Mouse (Mus musculus) limb, embryonic 14.5 days (tissue): ENCODE data around the gene Lsm3. TPM values are rescaled to one million over a fixed set of nuclear protein-coding genes. Genes with fewer than 3 reads are reported as not detected.
"Not testable (repeated sequence)": the region's sequence is repeated elsewhere in the genome, so short reads cannot be mapped to it uniquely, and the experiment has no call there.

Source experiments
- ATAC-seq: fragments of 200-750 bp; cut with Nextera tagmentation; 2 replicates; pipeline ENCODE4 v1.8.0; 2017; ENCODE audit warnings: low read depth, moderate number of reproducible peaks, moderate TSS enrichment; ENCODE audit not compliant: low FRiP score
- DNase-seq: peaks from one replicate; pipeline ENCODE4 v3.0.0-alpha.2; 2015; ENCODE audit warnings: low spot score
- H3K27ac ChIP-seq: fragments of 300-500 bp; sonication (generic); replicated peaks from 2 replicates; pipeline ENCODE4 v1.5.1; 2014; ENCODE audit warnings: low read depth, mild to moderate bottlenecking, low read length, moderate library complexity, mixed read lengths
- H3K27me3 ChIP-seq: fragments of 300-500 bp; sonication (generic); 2 replicates; pipeline ENCODE4 v1.6.1; 2014; ENCODE audit warnings: low read length, mixed read lengths; ENCODE audit not compliant: control insufficient read depth, insufficient read depth
- H3K36me3 ChIP-seq: fragments of 300-500 bp; sonication (generic); 2 replicates; pipeline ENCODE4 v1.6.1; 2014; ENCODE audit warnings: mild to moderate bottlenecking, low read length, moderate library complexity, mixed read lengths; ENCODE audit not compliant: control insufficient read depth, insufficient read depth
- H3K4me1 ChIP-seq: fragments of 300-500 bp; sonication (generic); 2 replicates; pipeline ENCODE4 v1.6.1; 2014; ENCODE audit warnings: antibody characterized with exemption, low read length, mixed read lengths; ENCODE audit not compliant: control insufficient read depth, insufficient read depth
- H3K4me2 ChIP-seq: fragments of 300-500 bp; sonication (generic); replicated peaks from 2 replicates; pipeline ENCODE4 v1.6.1; 2014; ENCODE audit warnings: low read depth, mild to moderate bottlenecking, low read length, moderate library complexity; ENCODE audit not compliant: severe bottlenecking
- H3K4me3 ChIP-seq: fragments of 300-500 bp; sonication (generic); replicated peaks from 2 replicates; pipeline ENCODE4 v1.5.1; 2014; ENCODE audit warnings: low read length
- H3K9ac ChIP-seq: fragments of 300-500 bp; sonication (generic); 2 replicates; pipeline ENCODE4 v1.6.1; 2014; ENCODE audit warnings: mild to moderate bottlenecking, low read depth, low read length, moderate library complexity; ENCODE audit not compliant: severe bottlenecking
- H3K9me3 ChIP-seq: fragments of 300-500 bp; sonication (generic); 2 replicates; pipeline ENCODE4 v1.6.1; 2016; ENCODE audit warnings: low read length; ENCODE audit not compliant: control insufficient read depth
- POLR2A ChIP-seq: fragments of 200-500 bp; IDR thresholded peaks from 2 replicates; pipeline ENCODE4 v1.8.0; 2012; ENCODE audit warnings: inconsistent platforms, mild to moderate bottlenecking, moderate library complexity, borderline replicate concordance; ENCODE audit not compliant: insufficient read depth, insufficient read length; ENCODE audit errors: extremely low read depth
- WGBS: fragments of 180-500 bp; shearing (Covaris S2); extraction: QIAGEN DNeasy Blood & Tissue Kit; methylation state at CpG from one replicate; pipeline ENCODE4 v1.1.7; 2014; 5-methylcytosine and 5-hydroxymethylcytosine counted together
- polyA plus RNA-seq, 2 experiments: library from polyadenylated mRNA; depleted of rRNA in 1 of 2; stranded (reverse) in 1 of 2; unstranded in 1 of 2; fragments of >200 nt; fragmentation: Nextera tagmentation in 1 of 2; extraction: Ambion mirVana in 1 of 2; gene quantifications; 2 replicates each; pipeline versions ENCODE4 v1.2.1 to v1.2.3; 2012 to 2014

Gene Lsm3
- 105 and 137 TPM in 2 replicates for polyA plus RNA-seq (2012; rRNA removed)
- 229 and 253 TPM in 2 replicates for polyA plus RNA-seq (2014; fragmentation: Nextera tagmentation; extraction: Ambion mirVana)

- peak; percentile 76; the same call in 1 of the 2 replicates for TF ChIP-seq POLR2A
- Histone ChIP-seq H3K4me1 (peaks cover 14% of the 10 kb centered on the region), H3K9ac (peak within 1 kb of the TSS; percentile 85), H3K4me2 (peak within 1 kb of the TSS; percentile 74), H3K36me3 (peaks cover 32% of the 10 kb centered on the region), H3K4me3 (peak within 1 kb of the TSS; percentile 76), H3K9me3 (no peaks in the 10 kb centered on the region), H3K27ac (peak within 1 kb of the TSS; percentile 67), H3K27me3 (no peaks in the 10 kb centered on the region)
- DNase-seq (peak; percentile 97), ATAC-seq (peak; percentile 98)
- 1% methylated on average over 77 of the region's 80 CpGs for WGBS
Measured at GRCm38 (mm10) chr6:91515545-91516449, at the start of gene Lsm3, which contains the start of gene Xpc. Gene Lsm3, plus strand, starts transcription at chr6:91515928. Gene Xpc, minus strand, starts transcription at chr6:91515888.

- 83% methylated on average over 1 of the region's 1 CpGs for WGBS
- H3K9ac ChIP-seq, result no peak overlapping the region
- DNase-seq (no peak), ATAC-seq (no peak)
- H3K27ac ChIP-seq, result no peak overlapping the region
- H3K4me2 ChIP-seq, result no peak overlapping the region
- peaks cover 45% of the 10 kb centered on the region for H3K36me3 ChIP-seq
- no peaks in the 10 kb centered on the region for H3K9me3 ChIP-seq
- peaks cover 3% of the 10 kb centered on the region for H3K4me1 ChIP-seq
- no peaks in the 10 kb centered on the region for H3K27me3 ChIP-seq
- no peak overlapping the region for H3K4me3 ChIP-seq
- no peak for TF ChIP-seq POLR2A
Measured at GRCm38 (mm10) chr6:91467106-91467505, 48.6 kb upstream of the Lsm3 start.

GRCm38 (mm10) chr6:91470712-91471111 lies 45.0 kb upstream of the Lsm3 start:
- Histone ChIP-seq H3K9ac (no peak overlapping the region), H3K4me1 (peaks cover 17% of the 10 kb centered on the region), H3K27me3 (no peaks in the 10 kb centered on the region), H3K4me2 (no peak overlapping the region), H3K27ac (no peak overlapping the region), H3K36me3 (peaks cover 20% of the 10 kb centered on the region), H3K4me3 (no peak overlapping the region), H3K9me3 (no peaks in the 10 kb centered on the region)
- no peak for TF ChIP-seq POLR2A
- 76% methylated on average over 2 of the region's 2 CpGs for WGBS
- DNase-seq, result no peak
- no peak for ATAC-seq

DNA sequence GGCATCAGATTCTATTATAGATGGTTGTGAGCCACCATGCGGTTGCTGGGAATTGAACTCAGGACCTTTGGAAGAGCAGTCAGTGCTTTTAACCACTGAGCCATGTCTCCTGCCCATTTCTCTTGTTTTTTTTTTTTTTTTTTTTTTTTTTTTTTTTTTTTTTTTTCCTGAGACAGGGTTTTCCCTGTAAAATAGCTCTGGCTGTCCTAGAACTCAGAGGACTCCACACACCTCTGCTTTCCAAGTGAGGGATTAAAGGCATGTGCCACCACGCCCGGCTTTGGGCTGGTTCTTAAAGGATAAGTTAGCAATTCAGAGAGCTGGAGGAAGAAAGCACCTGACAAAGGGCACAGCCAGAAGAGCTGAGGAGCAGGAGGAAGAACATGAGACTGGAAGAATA lies 44.3 kb upstream of the Lsm3 start:
- H3K4me3 ChIP-seq, DNase-seq, H3K27me3 ChIP-seq, H3K4me2 ChIP-seq, H3K27ac ChIP-seq, H3K9ac ChIP-seq, ATAC-seq, H3K9me3 ChIP-seq: not testable (repeated sequence)
- peaks cover 17% of the 10 kb centered on the region for H3K4me1 ChIP-seq
- peaks cover 13% of the 10 kb centered on the region for H3K36me3 ChIP-seq
- WGBS, result 97% methylated on average over 3 of the region's 3 CpGs

DNA sequence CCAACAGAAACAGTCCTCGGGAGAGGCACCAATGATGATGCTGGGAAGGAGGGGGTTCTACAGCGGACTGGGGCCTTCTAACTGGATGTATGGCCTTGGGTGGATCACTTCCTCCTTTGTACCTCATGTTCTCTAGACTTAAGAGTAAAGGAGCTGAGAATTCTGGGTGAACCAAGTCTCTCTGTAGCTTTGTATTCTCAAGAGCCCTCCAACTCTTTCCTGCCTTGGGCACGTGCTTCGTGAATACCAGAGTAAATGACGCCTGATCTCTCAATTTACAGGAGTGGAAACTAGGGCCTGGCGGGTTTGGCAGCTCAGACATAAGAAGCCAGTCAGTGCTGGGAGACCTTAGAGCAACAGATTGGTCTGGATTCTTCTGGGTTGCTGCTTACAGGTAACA lies 43.4 kb upstream of the Lsm3 start:
- Histone ChIP-seq H3K4me2 (peak overlapping the region; percentile 78), H3K9me3 (no peaks in the 10 kb centered on the region), H3K9ac (peak overlapping the region; percentile 81), H3K36me3 (peaks cover 12% of the 10 kb centered on the region), H3K4me3 (peak overlapping the region; percentile 64), H3K4me1 (peaks cover 17% of the 10 kb centered on the region), H3K27ac (peak overlapping the region; percentile 75), H3K27me3 (no peaks in the 10 kb centered on the region)
- WGBS, result 24% methylated on average over 6 of the region's 6 CpGs
- no peak for ATAC-seq
- peak; percentile 9 for DNase-seq
- no peak for TF ChIP-seq POLR2A
